Mouse (Mus musculus) limb, embryonic 14.5 days (tissue): Measurements from ENCODE around the gene Hacl1. TPM values are rescaled to one million over a fixed set of nuclear protein-coding genes. Genes with fewer than 3 reads are reported as not detected.
A peak's percentile ranks its signal among the peaks of the same experiment; 100 is the strongest.

Experiments used
- ATAC-seq: fragments of 200-750 bp; cut with Nextera tagmentation; 2 replicates; pipeline ENCODE4 v1.8.0; 2017; ENCODE audit warnings: low read depth, moderate number of reproducible peaks, moderate TSS enrichment; ENCODE audit not compliant: low FRiP score
- DNase-seq: peaks from one replicate; pipeline ENCODE4 v3.0.0-alpha.2; 2015; ENCODE audit warnings: low spot score
- H3K27ac ChIP-seq: fragments of 300-500 bp; sonication (generic); replicated peaks from 2 replicates; pipeline ENCODE4 v1.5.1; 2014; ENCODE audit warnings: low read depth, mild to moderate bottlenecking, low read length, moderate library complexity, mixed read lengths
- H3K27me3 ChIP-seq: fragments of 300-500 bp; sonication (generic); 2 replicates; pipeline ENCODE4 v1.6.1; 2014; ENCODE audit warnings: low read length, mixed read lengths; ENCODE audit not compliant: control insufficient read depth, insufficient read depth
- H3K36me3 ChIP-seq: fragments of 300-500 bp; sonication (generic); 2 replicates; pipeline ENCODE4 v1.6.1; 2014; ENCODE audit warnings: mild to moderate bottlenecking, low read length, moderate library complexity, mixed read lengths; ENCODE audit not compliant: control insufficient read depth, insufficient read depth
- H3K4me1 ChIP-seq: fragments of 300-500 bp; sonication (generic); 2 replicates; pipeline ENCODE4 v1.6.1; 2014; ENCODE audit warnings: antibody characterized with exemption, low read length, mixed read lengths; ENCODE audit not compliant: control insufficient read depth, insufficient read depth
- H3K4me2 ChIP-seq: fragments of 300-500 bp; sonication (generic); replicated peaks from 2 replicates; pipeline ENCODE4 v1.6.1; 2014; ENCODE audit warnings: low read depth, mild to moderate bottlenecking, low read length, moderate library complexity; ENCODE audit not compliant: severe bottlenecking
- H3K4me3 ChIP-seq: fragments of 300-500 bp; sonication (generic); replicated peaks from 2 replicates; pipeline ENCODE4 v1.5.1; 2014; ENCODE audit warnings: low read length
- H3K9ac ChIP-seq: fragments of 300-500 bp; sonication (generic); 2 replicates; pipeline ENCODE4 v1.6.1; 2014; ENCODE audit warnings: mild to moderate bottlenecking, low read depth, low read length, moderate library complexity; ENCODE audit not compliant: severe bottlenecking
- H3K9me3 ChIP-seq: fragments of 300-500 bp; sonication (generic); 2 replicates; pipeline ENCODE4 v1.6.1; 2016; ENCODE audit warnings: low read length; ENCODE audit not compliant: control insufficient read depth
- POLR2A ChIP-seq: fragments of 200-500 bp; IDR thresholded peaks from 2 replicates; pipeline ENCODE4 v1.8.0; 2012; ENCODE audit warnings: inconsistent platforms, mild to moderate bottlenecking, moderate library complexity, borderline replicate concordance; ENCODE audit not compliant: insufficient read depth, insufficient read length; ENCODE audit errors: extremely low read depth
- WGBS: fragments of 180-500 bp; shearing (Covaris S2); extraction: QIAGEN DNeasy Blood & Tissue Kit; methylation state at CpG from one replicate; pipeline ENCODE4 v1.1.7; 2014; 5-methylcytosine and 5-hydroxymethylcytosine counted together
- polyA plus RNA-seq, 2 experiments: library from polyadenylated mRNA; depleted of rRNA in 1 of 2; stranded (reverse) in 1 of 2; unstranded in 1 of 2; fragments of >200 nt; fragmentation: Nextera tagmentation in 1 of 2; extraction: Ambion mirVana in 1 of 2; gene quantifications; 2 replicates each; pipeline versions ENCODE4 v1.2.1 to v1.2.3; 2012 to 2014

Hacl1 gene
- polyA plus RNA-seq, 2 experiments = 16.5 to 18.2 TPM

GRCm38 (mm10) chr14:31669161-31669611 is 28.1 kb upstream of the Hacl1 start:
- ATAC-seq = no peak
- H3K27ac ChIP-seq = peak overlapping the region; percentile 70
- TF ChIP-seq POLR2A = no peak
- no peak overlapping the region for H3K4me2 ChIP-seq
- no peak overlapping the region for H3K4me3 ChIP-seq
- H3K36me3 ChIP-seq = peaks cover 14% of the 10 kb centered on the region
- DNase-seq = peak; percentile 49
- no peak overlapping the region for H3K9ac ChIP-seq
- no peaks in the 10 kb centered on the region for H3K27me3 ChIP-seq
- 74% methylated on average over 13 of the region's 13 CpGs for WGBS
- peaks cover 43% of the 10 kb centered on the region for H3K4me1 ChIP-seq
- no peaks in the 10 kb centered on the region for H3K9me3 ChIP-seq

DNA sequence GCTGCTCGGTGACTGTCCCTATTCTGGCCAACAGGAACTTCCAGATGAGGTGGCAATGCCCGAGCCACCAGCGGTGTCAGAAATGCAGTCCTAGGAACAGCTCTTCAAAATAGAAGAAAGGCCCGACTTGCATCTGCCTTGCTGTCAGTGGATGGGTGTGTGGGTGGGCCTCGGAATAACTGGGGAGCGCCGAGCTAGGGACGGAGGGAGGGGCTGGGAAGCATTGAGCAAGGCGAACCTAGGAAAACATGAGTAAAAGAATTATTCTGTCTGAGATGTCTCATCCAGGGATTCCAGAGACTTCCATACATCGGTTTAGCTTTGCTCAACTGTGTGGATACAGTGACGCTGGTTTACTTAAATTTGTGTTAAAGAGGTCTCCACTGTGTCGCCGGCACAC is 27.2 kb upstream of the Hacl1 start:
- no peak for TF ChIP-seq POLR2A
- Histone ChIP-seq H3K4me1 (peaks cover 52% of the 10 kb centered on the region), H3K27ac (peak overlapping the region; percentile 70; the same call in 1 of the 2 replicates), H3K27me3 (no peaks in the 10 kb centered on the region), H3K9me3 (no peaks in the 10 kb centered on the region), H3K9ac (no peak overlapping the region), H3K4me3 (no peak overlapping the region), H3K4me2 (no peak overlapping the region), H3K36me3 (peaks cover 14% of the 10 kb centered on the region)
- 85% methylated on average over 13 of the region's 13 CpGs for WGBS
- ATAC-seq (no peak), DNase-seq (no peak)

- ATAC-seq = no peak
- H3K27ac ChIP-seq = no peak overlapping the region
- H3K4me3 ChIP-seq = no peak overlapping the region
- H3K9ac ChIP-seq = no peak overlapping the region
- H3K36me3 ChIP-seq = peaks cover 14% of the 10 kb centered on the region
- TF ChIP-seq POLR2A = no peak
- no peak overlapping the region for H3K4me2 ChIP-seq
- H3K4me1 ChIP-seq = peaks cover 55% of the 10 kb centered on the region
- 80% methylated on average over 6 of the region's 6 CpGs for WGBS
- no peak for DNase-seq
- H3K9me3 ChIP-seq = no peaks in the 10 kb centered on the region
- no peaks in the 10 kb centered on the region for H3K27me3 ChIP-seq
These were observed 26.7 kb upstream of the Hacl1 start for GRCm38 (mm10) chr14:31667741-31668140.

- no peak overlapping the region for H3K27ac ChIP-seq
- H3K36me3 ChIP-seq = peaks cover 14% of the 10 kb centered on the region
- no peaks in the 10 kb centered on the region for H3K9me3 ChIP-seq
- 95% methylated on average over 28 of the region's 28 CpGs for WGBS
- no peak overlapping the region for H3K4me3 ChIP-seq
- no peak for TF ChIP-seq POLR2A
- ATAC-seq (no peak), DNase-seq (no peak)
- no peaks in the 10 kb centered on the region for H3K27me3 ChIP-seq
- peaks cover 61% of the 10 kb centered on the region for H3K4me1 ChIP-seq
- no peak overlapping the region for H3K9ac ChIP-seq
- H3K4me2 ChIP-seq = no peak overlapping the region
These were observed 26.0 kb upstream of the Hacl1 start for GRCm38 (mm10) chr14:31666931-31667705.

- Histone ChIP-seq H3K4me3 (no peak overlapping the region), H3K9me3 (no peaks in the 10 kb centered on the region), H3K4me1 (peaks cover 69% of the 10 kb centered on the region), H3K27ac (no peak overlapping the region; the same call in 1 of the 2 replicates), H3K4me2 (no peak overlapping the region), H3K36me3 (peaks cover 14% of the 10 kb centered on the region), H3K9ac (no peak overlapping the region), H3K27me3 (no peaks in the 10 kb centered on the region)
- DNase-seq (no peak), ATAC-seq (no peak)
- WGBS = 78% methylated on average over 4 of the region's 4 CpGs
- TF ChIP-seq POLR2A = no peak
These were observed 24.5 kb upstream of the Hacl1 start for GRCm38 (mm10) chr14:31665566-31665940.
